Mouse (Mus musculus) ovary, postnatal 10 days (tissue): ENCODE data around the gene Arhgef28.
A peak's percentile ranks its signal among the peaks of the same experiment; 100 is the strongest.

Source experiments
- DNase-seq: peaks from one replicate; pipeline ENCODE4 v3.0.0; 2022; ENCODE audit warnings: low spot score

Gene Arhgef28

DNA sequence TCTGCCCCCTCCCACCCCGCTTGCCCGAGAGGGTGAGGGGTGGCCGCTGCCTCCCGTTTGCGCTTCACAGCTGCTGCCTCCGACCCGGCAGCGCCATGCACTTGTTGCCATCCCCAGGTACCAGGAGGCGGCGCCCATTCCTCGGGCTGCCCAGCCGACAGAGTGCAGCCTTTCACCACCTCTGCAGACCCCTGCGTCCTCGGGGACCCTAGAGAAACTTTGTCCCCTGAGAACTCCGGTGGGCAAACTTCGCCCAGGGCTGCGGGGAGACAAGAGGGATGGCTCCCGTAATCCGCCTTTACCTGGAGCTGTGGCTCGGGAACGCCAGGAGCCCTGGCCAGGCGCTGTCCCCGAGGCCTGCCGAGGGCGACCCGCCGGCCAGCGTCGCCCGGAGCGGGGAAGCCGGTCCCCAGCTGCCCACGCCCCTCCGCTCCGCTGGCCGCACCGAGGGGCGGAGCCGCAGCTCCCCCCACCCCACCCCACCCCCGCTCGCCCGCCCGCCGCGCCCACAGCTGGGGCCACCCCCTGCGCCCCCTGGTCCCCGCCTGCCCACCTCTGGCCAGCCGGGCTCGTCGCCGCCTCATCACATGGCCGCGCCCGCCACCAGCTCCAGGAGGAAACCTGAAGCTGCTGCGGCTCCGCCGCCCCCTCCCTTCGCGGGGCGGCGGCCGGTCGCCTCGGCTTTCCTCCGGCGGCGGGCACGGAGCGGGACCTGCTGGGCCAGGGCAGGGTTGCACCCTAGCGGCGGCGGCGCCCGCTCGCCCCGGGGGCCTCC lies at the start of gene Arhgef28:
TSS of gene Arhgef28 (minus strand) at position 669 of the 775 bp plus-strand sequence.
- DNase-seq, result peak; percentile 36

DNA sequence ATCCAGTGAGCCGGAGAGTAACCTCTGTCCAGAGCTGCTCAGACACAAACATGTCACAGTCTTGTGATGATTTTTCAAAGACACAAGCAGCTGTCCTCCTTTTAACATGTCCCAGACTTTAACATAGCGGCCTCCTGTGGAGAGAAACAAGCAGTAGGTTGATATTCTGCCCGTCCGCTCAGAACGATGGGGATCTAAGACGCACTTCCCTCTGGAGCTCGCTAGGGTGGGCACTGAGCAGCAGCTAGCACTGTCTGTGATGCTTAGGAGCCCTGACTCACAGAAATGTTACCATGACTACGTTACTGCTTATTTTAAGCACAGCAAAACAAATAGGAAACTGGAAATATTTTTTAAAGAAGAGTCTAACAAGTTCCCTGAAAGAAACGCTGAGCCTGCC lies 48.7 kb upstream of the Arhgef28 start:
- no peak for DNase-seq

DNA sequence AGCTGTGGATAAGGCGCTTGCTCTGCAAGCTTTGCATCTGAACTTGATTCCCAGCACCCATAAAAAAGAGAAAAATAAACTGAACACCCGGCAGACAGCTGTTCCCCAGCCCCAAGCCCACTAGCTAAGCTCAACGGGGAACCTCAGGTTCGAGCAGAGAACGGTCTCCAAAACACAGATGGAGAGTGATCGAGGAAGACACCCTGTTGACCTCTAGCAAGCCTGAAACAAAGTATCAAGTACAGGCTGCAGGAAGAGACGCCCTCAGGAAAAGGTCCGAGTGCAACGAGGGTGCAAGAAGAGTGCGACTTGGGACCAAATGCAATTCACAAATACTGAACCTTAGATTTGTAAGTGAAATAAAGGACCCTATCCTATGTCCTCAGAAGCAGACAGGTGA lies 43.4 kb upstream of the Arhgef28 start:
- no peak for DNase-seq

DNA sequence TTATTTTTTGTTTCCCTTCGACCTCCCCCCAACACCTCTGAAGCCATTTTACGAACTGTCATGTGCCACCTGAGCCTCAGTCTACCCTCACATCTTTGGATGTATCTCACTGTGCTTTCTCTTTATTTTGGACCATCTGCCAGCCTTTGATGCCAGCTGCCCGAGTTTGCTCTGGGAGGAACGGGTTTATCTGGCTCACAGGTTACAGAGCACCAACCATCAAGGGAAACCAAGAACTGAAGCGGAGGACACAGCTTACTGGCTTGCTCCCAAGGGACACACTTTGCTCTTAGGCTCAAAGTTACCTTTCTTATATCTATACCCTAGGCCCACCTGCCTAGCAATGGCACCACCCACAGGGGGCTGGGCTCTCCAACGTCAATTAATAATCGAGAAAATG lies 39.1 kb upstream of the Arhgef28 start:
- DNase-seq, result no peak

GRCm38 (mm10) chr13:98244571-98245350 lies 38.5 kb upstream of the Arhgef28 start:
- DNase-seq, result no peak

DNA sequence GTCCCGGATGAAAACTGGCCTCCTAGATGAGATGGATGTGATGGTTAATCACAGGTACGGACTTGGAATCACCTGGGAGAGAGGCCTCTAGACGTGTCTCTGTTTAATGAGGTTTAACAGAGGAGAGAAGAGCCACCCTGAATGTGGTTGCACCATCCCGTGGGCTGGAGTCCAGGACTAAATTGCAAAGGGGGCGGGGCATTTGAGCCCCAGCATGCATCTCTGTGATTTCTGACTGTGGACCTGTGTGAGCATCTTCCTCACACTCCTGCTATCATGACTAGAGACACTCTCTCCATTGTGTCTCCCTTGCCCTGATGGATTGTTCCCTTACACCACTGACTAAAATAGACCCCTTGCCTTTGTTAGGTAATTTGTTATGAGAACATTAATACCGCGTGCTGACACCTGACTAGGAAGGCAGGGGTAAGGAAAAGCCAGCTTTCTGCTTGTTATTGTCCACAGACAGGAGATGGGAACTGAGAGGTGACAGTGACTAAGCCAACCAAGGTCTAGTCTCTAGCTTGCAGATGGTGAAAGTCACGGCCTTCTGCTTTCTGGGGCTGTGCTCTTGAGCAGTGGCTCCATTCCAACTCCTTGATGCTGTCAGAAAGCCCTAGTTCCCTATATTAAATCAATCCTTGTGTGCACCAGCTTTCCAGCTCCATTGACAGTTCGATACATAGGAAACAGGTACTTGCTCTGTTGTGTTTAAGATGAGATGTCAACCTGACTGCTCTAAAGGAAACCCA lies 35.5 kb upstream of the Arhgef28 start:
- no peak for DNase-seq

GRCm38 (mm10) chr13:98239978-98240641 lies 33.9 kb upstream of the Arhgef28 start:
- DNase-seq, result peak; percentile 52

DNA sequence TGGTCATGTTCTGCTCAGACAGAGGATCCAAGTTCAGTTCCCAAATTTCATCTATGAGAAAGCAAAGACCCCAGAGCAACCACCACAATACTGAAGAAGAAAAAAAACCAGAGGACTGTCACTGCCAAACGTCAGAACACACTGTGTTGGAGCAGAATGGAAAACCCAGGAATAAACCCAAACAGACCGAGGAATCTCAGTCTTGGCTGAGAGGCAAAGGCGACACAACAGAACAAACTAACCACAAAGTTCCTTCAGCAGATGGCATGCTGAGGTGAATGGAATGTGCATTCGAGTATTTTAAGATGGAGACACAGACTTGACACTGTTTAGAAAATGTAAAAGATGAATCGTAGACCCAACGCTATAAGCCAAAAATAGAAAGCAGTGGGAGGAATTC lies 29.2 kb upstream of the Arhgef28 start:
- no peak for DNase-seq

GRCm38 (mm10) chr13:98230511-98230910 lies 24.3 kb upstream of the Arhgef28 start:
- no peak for DNase-seq

DNA sequence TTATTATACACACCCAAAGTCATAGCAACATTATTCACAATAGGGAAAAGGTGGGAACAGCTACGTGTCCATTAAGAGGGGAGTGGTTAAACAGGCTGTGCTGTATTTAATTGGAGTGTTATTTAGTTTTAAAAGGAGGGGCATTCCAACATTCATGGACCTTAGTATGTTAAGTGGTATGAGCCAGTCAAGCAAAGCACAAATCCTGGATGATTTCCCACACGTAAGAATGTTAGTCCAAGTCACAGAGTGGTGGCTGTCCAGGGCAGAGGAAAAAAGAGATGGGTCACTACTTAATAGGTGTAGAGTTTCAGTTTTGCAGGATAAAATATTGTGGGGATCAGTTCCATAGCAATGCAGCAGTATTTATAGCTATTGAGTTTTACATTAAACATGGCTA lies 20.0 kb upstream of the Arhgef28 start:
- DNase-seq, result no peak

- DNase-seq, result no peak
Measured at GRCm38 (mm10) chr13:98222848-98223247, 16.6 kb upstream of the Arhgef28 start.

- DNase-seq, result no peak
Measured at GRCm38 (mm10) chr13:98210137-98210536, 3.9 kb upstream of the Arhgef28 start.

GRCm38 (mm10) chr13:98208842-98209241 lies 2.6 kb upstream of the Arhgef28 start:
- no peak for DNase-seq

DNA sequence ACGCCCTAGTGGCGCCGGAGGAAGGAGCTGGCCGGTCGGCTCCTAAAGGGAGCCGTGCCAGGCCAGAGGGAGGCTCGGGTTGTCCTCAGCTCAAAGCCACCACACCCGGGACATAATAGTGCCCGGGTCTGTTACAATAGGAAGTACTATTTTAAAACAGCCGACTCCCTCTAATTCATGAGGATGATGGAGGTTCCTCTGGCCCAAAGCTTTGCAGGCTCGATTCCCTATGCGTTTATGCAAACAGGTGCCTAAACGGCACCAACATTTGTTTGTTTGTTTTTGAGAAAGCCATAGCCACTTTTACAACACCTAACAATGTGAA lies 269 bp upstream of the Arhgef28 start:
- DNase-seq, result no peak

DNA sequence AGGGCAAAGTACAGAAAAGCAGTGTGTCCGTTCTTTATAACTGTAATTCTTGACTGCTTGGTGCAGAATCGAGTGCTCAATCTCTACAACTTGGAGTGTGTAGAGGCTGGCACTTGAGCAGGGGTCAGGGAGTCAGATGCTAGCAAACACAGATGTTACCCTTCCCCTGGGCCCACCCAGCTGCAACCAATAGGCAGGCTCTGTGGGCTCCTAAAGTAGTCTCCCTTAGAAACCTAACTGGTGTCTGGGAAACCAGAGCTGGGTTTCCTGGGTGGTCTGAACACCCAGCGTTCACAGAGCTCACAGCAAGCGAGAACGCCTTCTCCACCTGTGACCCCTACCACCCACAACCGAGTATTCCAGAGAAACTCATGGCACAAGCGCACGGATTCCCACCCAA lies 1.1 kb downstream of the Arhgef28 start:
- DNase-seq, result no peak

DNA sequence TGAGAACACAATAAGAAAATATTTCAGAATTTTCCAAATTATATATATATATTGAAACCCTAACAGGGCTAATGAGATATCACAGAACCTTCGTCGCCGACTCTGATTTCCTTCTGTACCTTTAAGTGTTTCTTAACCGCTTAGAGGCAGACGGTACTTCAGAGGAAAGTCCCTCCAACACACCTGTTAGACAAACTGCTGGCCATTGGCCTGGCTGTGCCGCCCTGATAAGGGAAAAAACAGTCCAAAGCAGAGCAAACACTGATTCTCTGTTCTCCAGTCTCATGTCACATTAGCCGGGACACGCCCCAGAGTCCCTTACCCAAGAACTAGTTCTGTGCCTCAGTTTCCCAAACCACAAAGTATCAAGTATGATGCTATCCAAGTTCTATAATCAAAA lies 1.9 kb downstream of the Arhgef28 start:
- no peak for DNase-seq

- DNase-seq, result no peak
Measured at GRCm38 (mm10) chr13:98201436-98201835, 4.8 kb downstream of the Arhgef28 start.

DNA sequence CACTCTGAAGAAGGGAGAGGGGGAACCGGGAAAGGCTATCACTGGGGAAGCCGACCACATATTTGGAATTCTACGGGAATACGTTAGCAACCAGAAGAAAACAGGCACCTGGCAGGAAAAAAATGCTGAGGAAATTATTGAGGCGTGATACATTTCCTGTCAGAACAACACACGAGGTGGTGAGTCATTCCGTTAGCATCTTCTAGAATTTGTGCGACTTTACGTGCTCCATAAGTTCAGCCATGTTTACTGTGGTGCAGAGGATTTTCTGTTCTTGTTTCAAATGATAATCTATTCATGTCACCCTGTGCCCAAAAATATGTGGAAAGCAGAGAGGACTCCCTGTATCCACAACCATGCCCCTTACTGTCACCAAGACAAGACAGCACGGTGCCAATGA lies 13.6 kb downstream of the Arhgef28 start:
- no peak for DNase-seq

DNA sequence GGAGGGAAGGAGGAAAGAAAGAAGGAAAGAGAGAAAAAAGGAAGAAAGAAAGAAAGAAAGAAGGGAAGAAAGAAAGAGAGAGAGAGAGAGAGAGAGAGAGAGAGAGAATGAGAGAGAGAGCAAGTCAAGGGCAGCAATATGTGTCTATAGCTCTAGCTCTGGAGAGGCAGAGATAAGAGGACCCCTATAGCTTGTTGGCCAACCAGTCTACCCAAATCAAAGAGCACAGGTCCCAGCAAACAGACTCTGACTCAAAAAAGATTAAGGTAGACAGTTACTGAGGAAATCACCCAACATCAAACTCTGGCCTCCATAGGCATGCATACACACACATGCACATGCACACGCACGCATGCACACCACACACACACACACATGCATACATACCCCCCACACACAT lies 17.7 kb downstream of the Arhgef28 start:
- no peak for DNase-seq

- no peak for DNase-seq
Measured at GRCm38 (mm10) chr13:98187904-98188303, 18.3 kb downstream of the Arhgef28 start.

- DNase-seq, result no peak
Measured at GRCm38 (mm10) chr13:98186179-98186578, 20.1 kb downstream of the Arhgef28 start.

DNA sequence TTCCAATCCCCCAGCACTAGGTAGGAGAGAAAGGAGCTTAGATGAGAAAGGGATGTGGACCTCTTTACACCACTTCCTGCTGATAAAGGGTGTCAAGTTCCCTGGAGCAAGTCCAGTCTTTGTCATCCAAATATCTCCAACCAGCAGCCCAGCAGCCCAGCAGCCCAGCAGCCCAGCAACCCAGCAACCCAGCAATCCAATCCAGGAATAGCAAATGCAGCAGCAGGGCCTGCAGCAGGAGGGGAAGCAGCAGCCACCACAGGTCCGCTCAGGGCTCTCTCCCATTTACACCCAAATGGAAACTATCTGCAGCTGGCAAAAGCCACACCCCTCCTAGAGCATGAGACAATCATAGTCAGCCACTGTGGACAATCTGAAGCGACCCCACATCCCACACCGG lies 21.6 kb downstream of the Arhgef28 start:
- no peak for DNase-seq
